8 mouse cellular contexts compared by ENCODE assay signal in the genomic region with DNA sequence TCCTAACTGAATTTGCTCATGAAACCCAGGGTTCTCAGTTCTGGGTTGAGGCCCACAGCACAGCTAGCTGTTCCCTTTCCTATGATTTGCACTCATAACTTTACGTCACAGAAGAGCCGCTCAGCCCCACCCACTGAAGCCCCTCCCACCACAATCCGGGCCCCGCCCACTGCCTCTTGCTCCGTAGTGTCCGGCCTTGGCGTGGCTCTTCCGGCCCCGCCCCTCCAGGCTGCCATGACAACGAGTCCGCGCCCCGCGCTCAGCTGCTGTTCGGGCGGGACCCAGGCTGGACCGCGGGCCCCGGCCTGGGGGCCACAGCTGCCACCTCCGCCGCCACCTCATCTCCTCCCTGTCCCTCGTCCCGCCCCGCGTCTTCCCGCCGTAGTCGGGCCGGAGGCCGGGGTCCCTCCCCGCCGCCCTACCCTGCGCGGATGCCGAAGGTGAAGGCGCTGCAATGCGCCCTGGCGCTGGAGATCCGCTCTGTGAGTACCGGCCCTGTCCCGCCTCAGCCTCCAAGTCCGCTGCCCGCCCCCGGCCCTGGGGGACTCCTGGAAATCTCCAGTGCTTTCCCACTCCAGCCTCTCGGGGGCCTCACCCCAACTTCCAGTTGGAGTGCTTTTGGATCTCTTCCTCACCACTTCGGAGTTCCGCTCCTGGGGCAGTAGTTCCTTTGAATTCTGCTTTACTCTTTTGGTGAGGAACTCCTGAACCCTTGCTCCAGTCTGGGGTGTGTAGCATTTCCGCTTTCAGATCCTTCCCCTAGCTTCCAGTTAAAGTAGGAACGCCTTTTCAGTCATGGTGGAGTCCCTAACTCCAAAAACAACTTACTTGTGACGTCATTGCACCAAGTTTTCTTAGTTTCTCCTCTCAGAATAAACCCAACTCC. TPM values are rescaled to one million over a fixed set of nuclear protein-coding genes. Genes with fewer than 3 reads are reported as not detected.
DNase-seq lines count a peak whose midpoint lies in the region; ATAC-seq lines count a peak whose summit lies in the region.

A gene (plus strand): TSS at position 209 of the 886 bp plus-strand sequence.

- no peaks in the 10 kb centered on the region for H3K27me3 ChIP-seq in hindbrain, embryonic 15.5 days

- H3K36me3 ChIP-seq in hindbrain, embryonic 15.5 days, result no peaks in the 10 kb centered on the region

- H3K4me3 ChIP-seq in hindbrain, embryonic 15.5 days, result peak within 1 kb of the TSS; percentile 84

- peak within 1 kb of the TSS; percentile 51 for H3K27ac ChIP-seq in hindbrain, embryonic 15.5 days (replicated peaks)

- under 1% methylated on average over 46 of the region's 50 CpGs for WGBS in hindbrain, embryonic 15.5 days

- H3K9ac ChIP-seq in hindbrain, embryonic 15.5 days, result peak within 1 kb of the TSS; percentile 71

- H3K4me1 ChIP-seq in hindbrain, embryonic 15.5 days (replicated peaks), result no peaks in the 10 kb centered on the region

- H3K4me2 ChIP-seq in hindbrain, embryonic 15.5 days, result peak within 1 kb of the TSS; percentile 81

- ATAC-seq in hindbrain, embryonic 15.5 days (ENCODE audit: low FRiP score, low read depth), result peak; percentile 95

- H3K9me3 ChIP-seq in hindbrain, embryonic 15.5 days, result no peaks in the 10 kb centered on the region

- peak; percentile 68 for DNase-seq in WW6 (ENCODE audit: low read depth, low spot score)
- peak; percentile 50 to 72 for DNase-seq in cerebellum, postnatal 4 days (ENCODE audit: low spot score in 2 of 2)
- DNase-seq in gastrocnemius, adult 18-20 months (ENCODE audit: low spot score), result peak; percentile 86
- DNase-seq in left cerebral cortex, adult 11 months (ENCODE audit: low spot score), result peak; percentile 34
- DNase-seq in lung, postnatal 4 days, result peak; percentile 93 to 95
- peak; percentile 91 for DNase-seq in retina, postnatal 1 day
- peak; percentile 97 for DNase-seq in thymus, postnatal 4 days

RNA-seq across cellular contexts. Expression of the gene that starts here (rescaled TPM):
- 1 to 10 TPM; 2.5 to 3.5 TPM for total RNA-seq in gastrocnemius, adult 18-20 months (2021)
- polyA plus RNA-seq in hindbrain, embryonic 15.5 days (2015; fragmentation: Nextera tagmentation; extraction: Ambion mirVana), result 17.1 and 17.9 TPM in 2 replicates

Comparison
In these comparisons a context has a peak if more than half of its experiments do, and no peak if none do; other contexts are left out.
1. Peak in every context shown above with its lines: DNase-seq, ATAC-seq, H3K4me3 ChIP-seq and H3K27ac ChIP-seq.
2. DNase-seq: peak in every context shown above with its lines; median percentile 97 in thymus, postnatal 4 days; 94 in lung, postnatal 4 days; 91 in retina, postnatal 1 day; 86 in gastrocnemius, adult 18-20 months; 68 in WW6; 61 in cerebellum, postnatal 4 days; 34 in left cerebral cortex, adult 11 months.